Mouse (Mus musculus): ENCODE data around the gene Npffr2.
"Not testable (repeated sequence)": the region's sequence is repeated elsewhere in the genome, so short reads cannot be mapped to it uniquely, and the experiment has no call there.

Npffr2 gene

DNA sequence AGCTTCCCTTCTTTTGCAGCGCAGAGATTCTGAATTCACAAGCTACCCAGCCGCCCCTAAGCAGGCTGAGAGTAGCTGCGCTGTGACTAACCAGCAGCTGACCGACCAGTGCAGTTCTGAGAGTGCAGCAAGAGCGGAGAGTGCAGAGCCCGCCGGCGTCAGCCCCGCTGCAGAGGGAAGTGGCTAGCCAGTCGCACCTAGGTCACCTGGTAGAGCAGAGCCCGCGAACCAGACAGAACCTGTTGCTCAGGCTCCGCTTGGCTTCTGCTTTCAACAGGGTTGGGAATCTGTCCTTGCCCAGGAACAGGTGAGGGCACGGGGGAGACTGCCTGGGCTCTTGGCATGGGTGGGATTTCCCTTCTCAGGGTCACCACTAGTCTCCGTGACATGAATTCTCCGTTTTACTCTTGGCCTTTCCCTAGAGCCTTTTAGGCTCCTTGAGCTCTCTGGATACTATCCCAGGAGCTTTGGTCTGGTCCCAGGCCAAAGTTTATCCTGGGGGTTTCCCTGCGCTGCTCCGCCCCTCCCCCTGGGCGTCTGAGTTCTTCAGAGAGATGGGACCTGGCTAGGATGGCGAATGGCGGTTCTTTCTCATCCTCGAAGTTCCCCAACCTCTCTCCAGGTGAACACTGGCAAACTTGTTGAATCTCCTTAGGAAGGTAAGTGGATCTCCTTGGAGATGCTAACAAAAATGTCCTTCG, at the start of gene Npffr2:
Npffr2 (plus strand) TSS at position 552 of the 701 bp plus-strand sequence.
- peak; percentile 19 for DNase-seq (ENCODE audit: low spot score)

DNA sequence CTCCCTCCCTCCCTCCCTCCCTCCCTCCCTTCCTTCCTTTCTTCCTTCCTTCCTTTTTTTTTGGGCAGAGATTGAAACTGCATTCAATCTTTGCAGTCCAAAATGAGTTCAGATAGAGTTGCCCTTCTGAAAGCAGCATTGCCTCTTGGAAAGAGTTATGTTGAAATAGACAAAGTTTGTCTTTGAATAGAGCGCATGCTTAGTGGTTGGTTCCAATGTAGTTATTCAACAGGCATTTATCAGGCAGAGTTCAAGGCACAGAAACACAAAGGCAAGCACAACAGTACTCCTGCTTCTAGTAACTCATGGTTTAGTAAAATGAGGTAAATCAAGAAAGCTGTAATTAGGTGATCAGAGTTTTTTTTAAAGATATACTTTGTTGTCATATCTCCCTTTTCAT, 34.7 kb upstream of the Npffr2 start:
- no peak for DNase-seq (ENCODE audit: low spot score)

DNA sequence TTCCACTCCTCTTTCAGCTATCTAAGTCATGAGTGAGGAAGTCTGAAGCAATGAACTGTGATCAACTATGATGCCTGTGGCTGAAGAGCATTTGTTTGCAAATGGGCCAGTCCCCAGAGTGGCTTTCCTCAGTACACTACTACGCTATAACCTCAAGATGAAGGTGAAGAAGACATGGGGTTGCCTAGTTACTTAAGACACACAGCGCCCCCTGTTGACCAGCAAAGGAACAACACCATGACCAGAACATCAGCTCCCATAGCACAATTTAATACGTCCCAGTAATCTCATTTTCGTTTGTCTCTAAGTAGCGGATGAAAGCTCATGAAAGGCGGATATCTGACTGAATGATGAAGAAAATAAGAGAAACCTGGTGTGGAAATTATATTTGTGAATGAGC, 27.0 kb upstream of the Npffr2 start:
- DNase-seq (ENCODE audit: low spot score): no peak

DNA sequence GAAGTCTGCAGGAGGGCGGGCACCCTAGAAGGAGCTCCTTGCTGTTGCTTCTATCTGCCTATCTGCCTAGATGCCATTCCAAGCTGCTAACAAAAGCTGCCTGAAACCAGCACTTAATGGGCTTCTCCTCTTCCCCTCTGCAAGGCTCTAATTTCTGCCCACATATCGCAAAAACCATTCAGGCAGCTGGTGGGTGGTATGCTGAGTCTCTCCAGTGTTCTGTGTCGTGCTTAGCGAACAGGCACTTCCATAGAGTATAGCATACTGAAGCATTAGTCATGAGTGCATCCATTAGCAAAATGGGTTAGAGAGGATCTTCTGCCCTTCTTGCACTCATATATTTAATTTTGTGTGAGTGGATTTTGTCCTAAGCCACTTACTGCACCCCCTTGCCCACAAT, 8.6 kb upstream of the Npffr2 start:
- no peak for DNase-seq (ENCODE audit: low spot score)

DNA sequence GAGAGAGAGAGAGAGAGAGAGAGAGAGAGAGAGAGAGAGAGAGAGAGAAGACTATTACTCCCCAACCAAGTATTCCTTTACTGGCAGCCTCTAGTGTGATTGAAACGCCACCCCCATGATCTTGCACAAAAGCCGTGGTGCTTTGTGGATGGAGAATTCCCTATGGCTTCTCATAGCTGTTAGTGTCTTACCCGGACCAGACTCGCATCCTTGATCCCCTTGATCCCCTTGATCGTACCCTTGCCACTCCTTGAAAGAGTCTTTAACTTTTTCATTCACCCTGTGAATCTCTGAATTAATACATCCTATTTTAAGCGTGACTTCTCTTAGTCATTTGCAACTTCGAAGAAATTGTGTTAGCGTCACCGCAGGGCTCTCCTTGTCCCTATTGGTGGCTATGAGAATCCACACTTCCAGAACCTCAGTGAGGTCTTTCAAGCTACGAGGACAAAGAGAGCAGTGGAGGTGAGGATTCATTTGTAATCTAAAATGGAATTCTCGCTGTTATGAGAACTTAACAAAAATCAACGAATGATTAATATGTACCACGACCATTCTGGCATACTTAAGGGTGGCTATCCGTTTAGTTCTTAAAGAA, 949 bp upstream of the Npffr2 start:
- no peak for DNase-seq (ENCODE audit: low spot score)

DNA sequence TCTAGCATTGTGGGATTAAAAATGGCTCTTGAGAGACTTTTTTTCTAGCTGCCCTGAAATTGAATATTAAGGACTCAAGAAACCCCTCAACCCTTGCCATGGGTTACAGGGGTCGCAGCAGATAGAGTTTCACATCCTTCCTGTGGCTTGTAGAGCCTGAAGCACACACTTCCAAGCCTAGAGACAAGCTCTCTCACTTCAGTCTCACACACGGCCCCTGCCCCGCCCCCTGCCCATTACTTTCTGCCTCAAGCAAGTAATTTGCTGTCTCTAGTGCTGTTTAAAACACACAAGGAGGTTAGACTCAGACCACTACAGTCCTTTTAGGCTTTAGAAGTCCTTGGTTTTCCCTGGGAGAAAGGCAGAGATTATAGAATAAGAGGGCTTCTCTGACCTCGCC, 1.7 kb downstream of the Npffr2 start:
- DNase-seq (ENCODE audit: low spot score): no peak

DNA sequence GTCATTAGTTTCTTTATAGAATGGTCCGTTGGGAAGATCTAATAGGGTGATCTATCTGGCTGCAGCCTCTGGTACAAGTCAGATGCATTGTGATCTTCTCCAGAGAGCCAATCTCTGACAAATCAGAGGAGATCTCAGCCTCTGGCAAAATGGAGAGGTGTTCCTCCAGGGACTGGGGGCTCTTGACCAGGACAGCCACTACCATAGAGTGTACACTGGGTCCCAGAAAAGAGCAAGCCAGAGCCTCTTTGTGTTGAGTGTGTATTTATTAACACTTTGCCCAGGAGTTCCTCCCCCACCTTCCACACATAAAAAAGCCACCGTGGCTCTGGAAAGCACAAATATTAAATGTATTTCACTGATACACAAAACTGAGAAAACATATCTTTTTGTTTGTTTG, 2.2 kb downstream of the Npffr2 start:
- no peak for DNase-seq (ENCODE audit: low spot score)

DNA sequence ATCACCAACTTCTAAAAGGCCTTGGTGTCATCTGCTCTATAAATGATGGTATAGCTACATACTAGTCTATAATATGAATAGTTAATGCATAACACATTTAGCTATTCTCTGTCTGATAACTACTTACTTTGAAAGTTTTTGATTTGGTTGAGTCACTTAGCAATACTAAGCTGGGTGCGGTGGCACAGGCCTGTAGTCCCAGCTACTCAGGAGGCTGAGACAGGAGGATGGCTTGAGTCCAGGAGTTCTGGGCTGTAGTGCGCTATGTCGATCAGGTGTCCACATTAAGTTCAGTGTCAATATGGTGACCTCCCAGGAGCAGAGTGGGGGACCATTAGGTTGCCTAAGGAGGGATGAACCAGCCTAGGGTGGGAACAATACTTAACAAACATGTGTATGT, 8.8 kb downstream of the Npffr2 start:
- DNase-seq (ENCODE audit: low spot score): no peak

DNA sequence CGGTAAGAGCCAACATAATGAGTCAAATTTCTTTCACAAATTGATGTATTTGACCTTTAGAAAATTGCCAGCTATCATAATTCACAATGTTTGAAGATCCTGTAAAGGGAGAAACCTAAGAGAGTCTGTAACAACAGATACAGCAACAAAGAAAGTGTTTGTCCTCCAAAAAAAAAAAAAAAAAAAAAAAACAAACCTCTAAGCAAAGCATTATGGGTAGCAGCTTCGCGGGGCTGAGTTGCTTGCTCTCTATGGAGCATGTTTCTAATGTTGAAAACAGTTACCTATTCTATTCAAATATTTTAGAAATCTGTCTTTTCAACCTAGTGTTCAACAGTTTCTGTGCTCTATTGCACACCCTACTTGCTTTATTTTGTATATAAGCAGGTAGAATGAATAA, 15.2 kb downstream of the Npffr2 start:
- DNase-seq (ENCODE audit: low spot score): no peak

DNA sequence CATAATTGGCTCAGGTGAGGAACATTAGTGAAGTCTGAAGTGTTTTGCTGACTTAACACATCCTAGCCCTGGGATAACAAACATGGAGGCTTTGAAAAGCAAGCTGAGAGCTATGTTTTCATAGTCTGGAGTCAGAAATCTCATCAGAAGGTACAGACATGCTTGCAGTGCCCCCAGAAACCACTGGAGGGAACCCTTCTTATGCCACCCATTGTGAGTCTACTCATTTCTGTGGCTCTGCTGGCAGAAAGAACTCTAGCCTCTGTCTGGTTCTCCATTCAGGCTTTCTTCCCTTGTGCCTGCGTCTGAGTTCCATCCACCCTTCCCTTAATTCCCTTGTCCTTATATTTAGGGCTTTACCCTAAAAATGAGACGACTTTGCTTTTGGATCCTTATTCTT, 16.2 kb downstream of the Npffr2 start:
- peak; percentile 71 for DNase-seq (ENCODE audit: low spot score)

DNA sequence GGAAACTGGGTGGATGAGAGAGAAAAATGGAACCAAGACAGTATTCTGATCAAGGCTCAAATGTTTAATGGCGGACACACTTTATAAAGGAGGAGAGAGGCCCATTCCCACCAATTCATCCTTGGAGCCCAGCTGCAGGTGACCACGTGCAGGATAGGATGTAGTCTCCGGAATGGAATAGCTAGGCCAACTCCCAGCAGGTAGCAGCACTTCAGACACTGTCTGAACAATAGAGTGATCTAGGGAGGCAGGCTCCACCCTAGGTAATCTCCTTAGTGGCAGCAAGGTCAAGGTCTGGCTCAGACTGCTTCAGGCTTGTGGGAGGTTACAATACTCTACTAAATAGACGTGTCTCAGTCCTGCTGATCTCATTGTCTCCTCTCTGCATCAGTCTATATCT, 31.9 kb downstream of the Npffr2 start:
- DNase-seq (ENCODE audit: low spot score): not testable (repeated sequence)

DNA sequence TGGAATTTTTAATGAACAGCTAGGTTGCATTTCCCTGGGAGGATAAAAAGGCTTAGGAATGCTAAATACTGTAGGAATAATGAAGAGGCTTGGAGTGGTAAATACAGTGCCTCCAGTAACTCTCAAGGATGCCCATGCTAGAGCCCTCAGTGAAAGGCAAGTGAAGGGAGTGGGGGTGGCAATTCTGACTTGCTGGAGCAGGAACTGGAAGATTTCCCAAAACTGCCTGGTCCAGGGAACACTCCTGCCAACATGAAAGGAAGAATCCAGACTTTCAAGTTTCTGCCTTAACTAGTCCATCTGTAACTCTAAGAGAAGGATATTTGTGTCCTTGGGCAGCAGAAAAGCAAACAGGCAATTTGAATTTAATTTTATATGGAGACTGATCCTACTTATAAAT, 34.2 kb downstream of the Npffr2 start:
- DNase-seq (ENCODE audit: low spot score): no peak

DNA sequence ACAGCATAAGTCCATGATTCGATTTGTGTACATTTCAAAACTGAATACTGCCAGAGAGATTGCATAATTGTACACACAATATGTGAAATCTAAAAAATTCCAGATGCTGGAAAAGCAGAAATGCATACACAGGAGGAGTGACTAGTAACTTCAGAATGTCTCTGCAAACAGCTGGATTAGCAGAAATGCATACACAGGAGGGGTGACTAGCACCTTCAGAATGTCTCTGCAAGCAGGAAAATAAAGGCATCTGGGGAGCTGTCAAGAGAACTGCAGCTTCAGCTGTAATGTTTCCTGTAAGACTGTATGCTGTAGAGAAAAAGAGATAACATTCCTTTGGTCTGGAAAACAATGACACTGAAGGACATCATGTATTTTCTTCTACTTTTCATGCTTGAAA, 51.4 kb downstream of the Npffr2 start:
- no peak for DNase-seq (ENCODE audit: low spot score)

DNA sequence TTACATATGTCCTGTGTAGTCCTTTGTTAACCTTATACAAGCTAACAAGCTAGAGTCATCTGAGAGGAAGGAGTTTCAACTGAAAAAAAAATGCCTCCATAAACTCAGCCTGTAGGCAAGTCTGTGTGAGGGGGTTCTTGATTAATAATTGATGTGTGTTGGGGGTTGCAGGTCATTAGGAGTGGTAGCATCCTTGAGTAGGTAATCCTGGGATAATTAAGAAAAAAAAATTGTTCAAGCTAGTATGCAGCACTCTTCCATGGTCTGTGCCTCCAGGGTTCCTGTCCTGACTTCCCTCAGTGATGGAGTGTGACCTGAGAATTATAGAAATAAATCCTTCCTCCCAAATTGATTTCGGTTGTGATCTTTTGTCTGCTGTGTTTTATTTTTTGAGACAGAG, 52.0 kb downstream of the Npffr2 start:
- DNase-seq (ENCODE audit: low spot score): no peak

DNA sequence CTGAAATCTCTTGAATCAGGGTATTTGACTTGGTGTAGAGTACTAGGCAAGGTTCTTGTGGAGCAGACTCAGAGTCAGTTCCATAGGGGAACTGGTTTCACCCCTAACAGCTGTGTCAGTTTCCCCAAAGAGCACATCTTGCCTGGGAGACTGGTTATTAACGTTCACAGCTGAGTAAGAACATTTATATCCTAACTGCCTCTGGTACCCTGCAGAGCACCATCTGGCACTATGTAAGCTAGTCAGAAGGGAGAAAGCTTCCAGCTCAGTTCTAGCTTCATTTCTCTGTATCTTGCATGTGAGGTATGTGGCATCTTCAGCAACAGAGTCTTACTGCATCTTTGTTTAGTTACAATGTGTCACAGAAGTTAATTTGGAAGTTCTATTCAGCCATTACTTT, 53.9 kb downstream of the Npffr2 start:
- no peak for DNase-seq (ENCODE audit: low spot score)

DNA sequence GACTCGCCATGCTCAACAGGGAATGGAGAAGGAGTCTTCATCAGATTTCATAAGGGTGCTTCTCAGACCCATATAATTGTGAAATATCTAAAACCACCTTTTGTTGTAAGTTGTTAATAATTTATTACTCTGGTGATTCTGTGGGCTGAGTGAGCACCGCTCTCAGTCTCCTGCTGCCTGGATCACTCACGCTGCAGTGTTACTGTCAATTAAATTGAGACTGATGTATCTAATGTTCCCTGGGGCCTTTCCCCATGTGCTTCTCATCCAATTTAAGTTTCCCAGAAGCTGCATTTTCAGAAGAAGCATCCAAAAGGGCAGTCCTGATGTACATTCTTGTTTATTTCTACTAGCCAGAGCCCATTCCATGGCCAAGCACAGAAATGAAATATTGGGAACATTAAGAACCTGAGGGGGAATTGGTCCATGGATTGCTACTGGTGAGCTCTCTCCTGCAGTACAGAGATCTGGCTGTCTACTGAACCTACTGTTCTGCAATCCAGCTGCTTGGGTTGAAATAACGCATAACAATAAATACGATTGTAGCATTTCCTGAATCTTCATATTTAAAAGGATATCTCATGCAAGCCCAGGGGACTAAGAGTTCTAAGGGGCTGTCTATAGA, 54.6 kb downstream of the Npffr2 start:
- no peak for DNase-seq (ENCODE audit: low spot score)

DNA sequence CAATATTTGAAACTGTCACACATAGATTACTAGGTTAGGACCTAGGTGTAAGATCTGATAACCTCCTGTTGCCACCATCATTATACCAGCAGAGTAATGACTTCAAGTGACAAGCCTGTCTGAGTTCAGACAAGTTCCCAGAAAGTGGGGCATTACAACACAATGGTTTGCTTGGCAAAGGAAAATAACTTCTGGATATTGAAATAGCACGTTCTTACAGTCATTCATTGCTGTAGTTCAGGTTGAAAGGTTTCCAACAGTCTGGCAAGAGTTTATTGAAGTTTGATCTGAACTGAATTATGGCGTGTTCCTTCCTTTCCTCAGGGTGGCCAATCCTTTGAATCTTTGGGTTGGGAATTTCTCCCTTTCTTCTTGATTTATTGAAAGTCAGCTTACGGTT, 57.8 kb downstream of the Npffr2 start:
- no peak for DNase-seq (ENCODE audit: low spot score)

DNA sequence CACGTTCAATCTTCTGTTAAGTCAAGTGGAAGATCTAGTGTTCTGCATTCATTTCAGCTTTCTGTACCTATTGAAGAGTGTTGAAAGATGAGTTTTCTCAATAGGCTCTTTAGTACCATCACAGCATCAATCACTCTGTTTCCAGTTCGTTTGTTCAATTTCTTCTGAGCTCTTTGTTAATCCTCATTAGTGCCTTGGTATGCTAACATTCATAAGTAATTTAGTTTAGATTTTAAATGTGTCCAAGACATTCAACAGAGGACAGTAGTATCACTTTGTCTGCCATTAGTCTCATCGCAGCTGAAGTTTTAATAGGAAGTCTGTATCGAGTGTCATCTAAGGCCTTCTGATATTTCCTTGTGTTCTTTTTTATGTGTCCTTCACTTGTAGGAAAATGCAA, 65.1 kb downstream of the Npffr2 start:
- DNase-seq (ENCODE audit: low spot score): no peak

DNA sequence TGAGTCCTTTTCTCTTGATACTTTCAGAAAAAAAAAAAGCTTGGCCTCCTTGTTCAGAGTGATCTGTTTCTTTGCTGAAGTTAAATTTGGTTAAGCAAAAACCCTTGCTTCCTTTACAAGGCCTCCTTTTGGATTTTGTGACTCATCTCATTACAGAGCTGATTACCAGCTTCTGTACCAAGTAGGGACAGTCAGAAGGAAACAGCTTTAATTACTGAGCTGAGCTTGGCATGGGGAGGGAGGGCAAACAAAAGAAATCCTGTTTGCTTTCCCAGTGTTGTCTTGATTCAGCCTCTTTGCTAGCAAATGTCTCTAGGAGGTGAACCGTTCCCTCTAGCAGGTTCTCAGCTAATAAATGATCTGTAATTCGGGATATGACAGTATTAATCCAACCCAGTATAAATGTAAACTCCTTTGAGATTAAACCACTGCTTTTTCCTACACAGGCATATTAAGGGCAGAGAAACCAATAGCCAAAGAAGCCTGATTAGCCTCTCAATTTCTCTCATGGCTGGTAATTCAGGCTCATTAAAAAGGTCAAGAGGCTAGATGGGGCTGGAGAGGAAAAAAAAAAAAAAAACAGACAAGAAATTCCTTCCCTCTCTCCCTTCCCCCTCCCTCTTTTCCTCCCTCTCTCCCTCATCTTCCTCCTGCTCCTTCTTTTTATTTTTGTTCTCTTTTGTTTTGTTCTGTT, 84.2 kb downstream of the Npffr2 start:
- no peak for DNase-seq (ENCODE audit: low spot score)

DNA sequence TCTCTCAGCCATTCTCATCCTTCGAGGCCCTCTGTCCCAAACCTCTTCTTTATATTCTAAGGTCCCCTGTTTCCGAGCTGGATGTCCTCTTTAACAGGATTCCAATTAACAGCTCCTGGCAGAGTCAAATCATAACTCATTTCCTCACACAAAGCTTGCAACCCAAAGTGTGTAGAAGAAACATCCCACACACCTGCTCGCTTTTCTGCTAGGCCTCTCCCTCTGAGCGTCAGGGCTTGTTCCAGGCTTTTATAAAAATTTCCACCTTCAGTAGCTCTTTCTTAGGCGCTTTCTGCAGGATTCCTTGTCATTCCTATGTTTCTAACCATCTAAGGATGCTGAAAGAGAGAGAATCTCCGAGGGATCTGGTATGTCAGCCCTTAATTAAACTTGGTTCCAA, 85.0 kb downstream of the Npffr2 start:
- DNase-seq (ENCODE audit: low spot score): no peak

DNA sequence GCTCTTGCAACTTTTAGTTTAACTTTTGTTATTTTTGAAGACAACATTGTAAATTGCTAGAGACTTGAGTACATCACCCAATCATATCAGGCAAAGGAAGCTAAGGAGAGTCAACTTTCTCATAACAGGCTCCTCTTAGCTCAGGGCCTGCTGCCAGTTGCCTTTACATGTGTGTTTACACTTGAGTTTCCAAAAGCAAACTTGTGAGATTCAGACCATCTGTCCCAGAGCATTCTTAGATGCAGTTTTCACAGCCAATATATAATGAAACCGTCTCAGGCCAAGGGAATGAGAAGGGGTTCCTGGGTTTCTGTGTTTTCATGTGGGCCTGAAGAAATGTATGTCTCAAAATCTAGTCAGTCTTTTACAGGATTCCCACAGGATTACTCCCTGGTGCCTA, 104.4 kb downstream of the Npffr2 start:
- no peak for DNase-seq (ENCODE audit: low spot score)
